8 mouse cellular contexts compared by ENCODE assay signal in the genomic region with DNA sequence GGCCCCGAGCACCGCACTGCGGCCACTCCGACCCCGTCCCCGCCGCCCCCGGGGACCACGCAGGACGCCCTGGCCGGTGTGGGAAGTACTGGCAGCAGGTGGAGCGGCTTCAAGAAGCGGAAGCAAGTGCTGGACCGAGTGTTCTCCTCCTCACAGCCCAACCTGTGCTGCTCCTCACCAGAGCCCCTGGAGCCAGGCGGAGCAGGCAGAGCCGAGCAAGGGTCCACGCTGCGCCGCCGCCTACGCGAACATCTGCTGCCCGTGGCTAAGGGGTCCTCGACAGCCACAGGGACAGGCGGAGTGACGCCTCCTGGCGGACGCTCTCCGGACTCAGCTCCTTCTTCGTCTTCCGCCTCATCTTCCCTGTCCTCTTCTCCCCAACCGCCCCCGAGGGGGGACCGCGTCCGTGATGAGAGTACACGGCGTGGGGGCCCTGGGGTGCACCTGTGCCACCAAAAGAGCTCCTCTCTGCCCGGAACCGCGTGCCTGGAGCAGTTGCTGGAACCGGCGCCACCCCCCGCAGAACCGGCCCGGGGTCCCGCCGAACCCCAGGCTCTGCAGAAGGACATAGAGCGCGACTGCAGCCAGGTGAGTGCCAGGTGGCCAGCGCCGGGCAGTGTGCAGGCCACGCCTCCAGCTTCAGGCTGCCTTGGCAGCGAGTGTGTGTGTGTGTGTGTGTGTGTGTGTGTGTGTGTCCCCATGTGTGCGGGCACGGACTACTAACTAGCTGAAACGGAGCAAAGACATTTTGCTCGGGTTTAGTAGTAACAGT. TPM values are rescaled to one million over a fixed set of nuclear protein-coding genes. Genes with fewer than 3 reads are reported as not detected.
A peak's percentile ranks its signal among the peaks of the same experiment; 100 is the strongest.
DNase-seq lines count a peak whose midpoint lies in the region; ATAC-seq and TF ChIP-seq lines count a peak whose summit lies in the region.

No protein-coding gene starts in this region.

- peak overlapping the region; percentile 97 for H3K4me2 ChIP-seq in heart, embryonic 16.5 days (ENCODE audit: low read depth, low read length)
- H3K4me2 ChIP-seq in liver, embryonic 13.5 days: peak overlapping the region; percentile 91

- peak overlapping the region; percentile 92 for H3K4me3 ChIP-seq in bone marrow macrophage, adult 2 months (ENCODE audit: insufficient read depth, low read length)
- peak overlapping the region; percentile 68 for H3K4me3 ChIP-seq in heart, embryonic 16.5 days (ENCODE audit: low read length)
- H3K4me3 ChIP-seq in liver, embryonic 13.5 days (replicated peaks): peak overlapping the region; percentile 63
- H3K4me3 ChIP-seq in testis, adult 2 months (ENCODE audit: control insufficient read depth, low read depth, low read length): peak overlapping the region; percentile 46

- H3K4me1 ChIP-seq in bone marrow macrophage, adult 2 months (ENCODE audit: control insufficient read depth, insufficient read depth, low read length): peaks cover 3% of the 10 kb centered on the region
- peaks cover 8% of the 10 kb centered on the region; the same call in 1 of the 2 replicates for H3K4me1 ChIP-seq in heart, embryonic 16.5 days (ENCODE audit: control insufficient read depth, insufficient read depth, low read length)
- H3K4me1 ChIP-seq in liver, embryonic 13.5 days (replicated peaks): peaks cover 13% of the 10 kb centered on the region
- peaks cover 6% of the 10 kb centered on the region for H3K4me1 ChIP-seq in testis, adult 2 months (ENCODE audit: control insufficient read depth, insufficient read depth, low read length)

- ATAC-seq in erythroid progenitor cell, adult 5-6 weeks (replicated peaks; ENCODE audit: low FRiP score, poor library complexity, severe bottlenecking): peak; percentile 49; the same call in 1 of the 2 replicates
- ATAC-seq in heart, embryonic 16.5 days (replicated peaks; ENCODE audit: extremely low read depth, insufficient read depth, low FRiP score): peak; percentile 52
- ATAC-seq in liver, embryonic 13.5 days (ENCODE audit: low read depth): peak; percentile 60
- peak; percentile 47; the same call in 1 of the 2 replicates for ATAC-seq in monocyte, adult 5-6 weeks (replicated peaks; ENCODE audit: insufficient number of reproducible peaks, low FRiP score, low TSS enrichment, poor library complexity, severe bottlenecking)

- H3K9ac ChIP-seq in heart, embryonic 16.5 days (ENCODE audit: low read length): peak overlapping the region; percentile 66
- H3K9ac ChIP-seq in liver, embryonic 13.5 days: peak overlapping the region; percentile 51

- H3K27me3 ChIP-seq in heart, embryonic 16.5 days (ENCODE audit: control insufficient read depth, insufficient read depth, low read length): peaks cover 15% of the 10 kb centered on the region
- H3K27me3 ChIP-seq in liver, embryonic 13.5 days: peaks cover 39% of the 10 kb centered on the region
- no peaks in the 10 kb centered on the region; the same call in 1 of the 2 replicates for H3K27me3 ChIP-seq in testis, adult 2 months (ENCODE audit: control insufficient read depth, insufficient read depth, low read length)

- WGBS in heart, embryonic 16.5 days: 2% methylated on average over 51 of the region's 58 CpGs
- 1% methylated on average over 55 of the region's 58 CpGs for whole genome bisulfite sequencing in liver, embryonic 13.5 days (ENCODE audit: insufficient replicate concordance)

- H3K36me3 ChIP-seq in heart, embryonic 16.5 days (ENCODE audit: control insufficient read depth, insufficient read depth): no peaks in the 10 kb centered on the region
- no peaks in the 10 kb centered on the region for H3K36me3 ChIP-seq in liver, embryonic 13.5 days
- no peaks in the 10 kb centered on the region for H3K36me3 ChIP-seq in testis, adult 2 months (ENCODE audit: control insufficient read depth, insufficient read depth, low read length)

- peak; percentile 4 for DNase-seq in 3134 (ENCODE audit: extremely low read depth, insufficient read length, low spot score)
- peak; percentile 53 for DNase-seq in kidney, postnatal 10 days
- DNase-seq in liver, embryonic 13.5 days: peak; percentile 15

- no peaks in the 10 kb centered on the region for H3K9me3 ChIP-seq in heart, embryonic 16.5 days (replicated peaks; ENCODE audit: control insufficient read depth, low read length)
- H3K9me3 ChIP-seq in liver, embryonic 13.5 days (replicated peaks): no peaks in the 10 kb centered on the region

- no peak for TF ChIP-seq POLR2A in bone marrow macrophage, adult 2 months (IDR thresholded peaks at IDR 0.05; ENCODE audit: borderline replicate concordance, low read depth, low read length)
- TF ChIP-seq POLR2A in testis, adult 2 months (IDR thresholded peaks at IDR 0.05; ENCODE audit: control insufficient read depth, low read depth, low read length): no peak

- TF ChIP-seq CTCF in bone marrow macrophage, adult 2 months (IDR thresholded peaks at IDR 0.05; ENCODE audit: low read depth, low read length): peak; percentile 72
- TF ChIP-seq CTCF in testis, adult 2 months (IDR thresholded peaks at IDR 0.05; ENCODE audit: control insufficient read depth, insufficient read depth, insufficient replicate concordance, low read depth, low read length): no peak

- no peak overlapping the region for H3K27ac ChIP-seq in bone marrow macrophage, adult 2 months (ENCODE audit: insufficient read depth, low read depth, low read length)
- no peak overlapping the region for H3K27ac ChIP-seq in heart, embryonic 16.5 days (ENCODE audit: low read length)
- H3K27ac ChIP-seq in liver, embryonic 13.5 days: no peak overlapping the region
- H3K27ac ChIP-seq in testis, adult 2 months (ENCODE audit: control insufficient read depth, insufficient read depth, low read depth, low read length): no peak overlapping the region

RNA-seq across cellular contexts. Expression of gene Mctp1, which starts 0.5 kb away (rescaled TPM):
- polyA plus RNA-seq in bone marrow macrophage, adult 2 months (2012; ENCODE audit: insufficient read depth, insufficient read length, missing spikeins): 16.7 and 16.8 TPM in 2 replicates
- 8.0 and 10.8 TPM in 2 replicates for total RNA-seq in erythroid progenitor cell, adult 5-6 weeks (2015; ENCODE audit: low replicate concordance)
- total RNA-seq in erythroid progenitor cell, adult 5-6 weeks (2017; ENCODE audit: low replicate concordance): 6.8 and 11.0 TPM in 2 replicates
- 0.65 and 0.71 TPM in 2 replicates for polyA plus RNA-seq in heart, embryonic 16.5 days (2015; fragmentation: Nextera tagmentation; extraction: Ambion mirVana)
- polyA plus RNA-seq in liver, embryonic 13.5 days (2015; fragmentation: Nextera tagmentation; extraction: Ambion mirVana): 1.4 and 1.7 TPM in 2 replicates
- total RNA-seq in monocyte, adult 5-6 weeks (2017): 46.0 to 66.4 TPM (median 46.1 TPM) in 3 replicates
- polyA plus RNA-seq in testis, adult 2 months (2012; rRNA removed): 0.22 and 0.44 TPM in 2 replicates
